Mouse (Mus musculus) CH12F3 (cell line): ENCODE measurements around the gene 2610528J11Rik.
"Not testable (repeated sequence)": the region's sequence is repeated elsewhere in the genome, so short reads cannot be mapped to it uniquely, and the experiment has no call there.

Experiments used
- in situ Hi-C: fragments of 300-500 bp; cut with MboI; formaldehyde crosslinking; loops from 2 replicates; pipeline ENCODE4 v1.14.3; 2020; ENCODE audit warnings: low sequenced_read_pairs

The 2610528J11Rik gene

GRCm38 (mm10) chr4:118539904-118540303 lies 13.1 kb downstream of the 2610528J11Rik start:
- in situ Hi-C loops: no loop called here

- in situ Hi-C loops: no loop called here
Measured at GRCm38 (mm10) chr4:118542510-118543157, 15.8 kb downstream of the 2610528J11Rik start.

- in situ Hi-C loops: no loop called here
Measured at GRCm38 (mm10) chr4:118543158-118543530, 16.3 kb downstream of the 2610528J11Rik start.

- in situ Hi-C loops: no loop called here
Measured at GRCm38 (mm10) chr4:118543592-118544260, 16.9 kb downstream of the 2610528J11Rik start, which contains the start of gene Tmem125. TSS of gene Tmem125 (minus strand) at chr4:118544044.

- in situ Hi-C loops: no loop called here
Measured at GRCm38 (mm10) chr4:118544441-118545127, 17.8 kb downstream of the 2610528J11Rik start.

GRCm38 (mm10) chr4:118547424-118548129 lies 20.8 kb downstream of the 2610528J11Rik start:
- in situ Hi-C loops: not testable (repeated sequence)

- in situ Hi-C loops: not testable (repeated sequence)
Measured at GRCm38 (mm10) chr4:118548130-118548480, 21.3 kb downstream of the 2610528J11Rik start.

GRCm38 (mm10) chr4:118553039-118553649 lies 26.3 kb downstream of the 2610528J11Rik start:
- in situ Hi-C loops: no loop called here

GRCm38 (mm10) chr4:118564062-118564925 lies 37.5 kb downstream of the 2610528J11Rik start:
- in situ Hi-C loops: no loop called here

- in situ Hi-C loops: no loop called here
Measured at GRCm38 (mm10) chr4:118564926-118565279, 38.1 kb downstream of the 2610528J11Rik start.

- in situ Hi-C loops: no loop called here
Measured at GRCm38 (mm10) chr4:118566161-118566676, 39.4 kb downstream of the 2610528J11Rik start.

- in situ Hi-C loops: no loop called here
Measured at GRCm38 (mm10) chr4:118568709-118569108, 41.9 kb downstream of the 2610528J11Rik start.

- in situ Hi-C loops: no loop called here
Measured at GRCm38 (mm10) chr4:118569320-118569719, 42.5 kb downstream of the 2610528J11Rik start.

GRCm38 (mm10) chr4:118571441-118571840 lies 44.6 kb downstream of the 2610528J11Rik start:
- in situ Hi-C loops: no loop called here

GRCm38 (mm10) chr4:118576097-118576496 lies 49.3 kb downstream of the 2610528J11Rik start:
- in situ Hi-C loops: no loop called here

- in situ Hi-C loops: no loop called here
Measured at GRCm38 (mm10) chr4:118579313-118579712, 52.5 kb downstream of the 2610528J11Rik start.
